Mouse (Mus musculus) E14TG2a.4 (cell line): Measurements from ENCODE around the gene Pitx3.

Experiments
- H3K27me3 ChIP-seq: 2 replicates; pipeline ENCODE4 v1.6.1; 2014; ENCODE audit warnings: low read length, control low read depth; ENCODE audit not compliant: insufficient read depth
- H3K36me3 ChIP-seq: 2 replicates; pipeline ENCODE4 v1.6.1; 2014; ENCODE audit warnings: low read length, control low read depth; ENCODE audit not compliant: insufficient read depth
- H3K4me1 ChIP-seq: replicated peaks from 2 replicates; pipeline ENCODE4 v1.6.1; 2014; ENCODE audit warnings: low read depth, low read length, control low read depth
- H3K4me3 ChIP-seq: replicated peaks from 2 replicates; pipeline ENCODE4 v1.5.1; 2014; ENCODE audit warnings: mild to moderate bottlenecking, low read length
- H3K9me3 ChIP-seq: 2 replicates; pipeline ENCODE4 v1.6.1; 2014; ENCODE audit warnings: low read length, control low read depth
- CTCF ChIP-seq: conservative IDR thresholded peaks from 2 replicates; pipeline ENCODE4 v1.5.1; 2014; ENCODE audit warnings: low read length
- NANOG ChIP-seq: IDR thresholded peaks from 2 replicates; pipeline ENCODE4 v1.6.1; 2014; ENCODE audit warnings: borderline replicate concordance, low read length, mixed read lengths
- POU5F1 ChIP-seq: IDR thresholded peaks from 2 replicates; pipeline ENCODE4 v1.6.1; 2014; ENCODE audit warnings: low read length, borderline replicate concordance

The Pitx3 gene

GRCm38 (mm10) chr19:46120872-46121271, 27.3 kb downstream of the Pitx3 start:
- Histone ChIP-seq H3K4me3 (no peak overlapping the region), H3K36me3 (no peaks in the 10 kb centered on the region), H3K9me3 (no peaks in the 10 kb centered on the region), H3K4me1 (no peaks in the 10 kb centered on the region), H3K27me3 (no peaks in the 10 kb centered on the region)
- no peak for TF ChIP-seq NANOG
- no peak for TF ChIP-seq CTCF
- no peak for TF ChIP-seq POU5F1

DNA sequence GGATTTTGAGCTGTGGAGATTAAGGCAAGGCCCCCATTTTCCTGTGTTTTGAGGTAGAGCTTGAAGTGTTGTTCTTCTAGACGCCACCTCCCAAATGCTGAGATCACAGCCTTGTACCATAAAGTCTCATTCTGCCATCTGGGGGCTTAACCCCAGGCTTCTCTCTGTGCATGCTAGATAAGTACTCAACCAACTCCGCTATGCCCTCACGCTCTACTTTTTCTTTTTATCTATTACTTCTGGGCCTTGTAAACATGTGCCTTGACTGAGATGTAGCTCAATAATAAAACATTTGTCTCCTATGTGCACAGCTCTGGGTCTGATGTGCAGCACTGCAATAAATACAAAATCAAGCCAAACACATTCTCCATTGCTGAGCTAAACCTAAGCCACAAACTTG, 28.7 kb downstream of the Pitx3 start:
- no peaks in the 10 kb centered on the region for H3K9me3 ChIP-seq
- TF ChIP-seq CTCF (no peak), POU5F1 (no peak), NANOG (no peak)

GRCm38 (mm10) chr19:46114617-46115016, 33.5 kb downstream of the Pitx3 start:
- Histone ChIP-seq H3K36me3 (no peaks in the 10 kb centered on the region), H3K9me3 (no peaks in the 10 kb centered on the region), H3K4me3 (no peak overlapping the region), H3K4me1 (no peaks in the 10 kb centered on the region; the same call in 1 of the 2 replicates), H3K27me3 (no peaks in the 10 kb centered on the region)
- TF ChIP-seq POU5F1 = no peak
- TF ChIP-seq CTCF = no peak
- no peak for TF ChIP-seq NANOG

More for the DNA sequence above, 28.7 kb downstream of the Pitx3 start:
- H3K36me3 ChIP-seq = no peaks in the 10 kb centered on the region
- no peaks in the 10 kb centered on the region for H3K4me1 ChIP-seq
- H3K4me3 ChIP-seq = no peak overlapping the region
- H3K27me3 ChIP-seq = no peaks in the 10 kb centered on the region

DNA sequence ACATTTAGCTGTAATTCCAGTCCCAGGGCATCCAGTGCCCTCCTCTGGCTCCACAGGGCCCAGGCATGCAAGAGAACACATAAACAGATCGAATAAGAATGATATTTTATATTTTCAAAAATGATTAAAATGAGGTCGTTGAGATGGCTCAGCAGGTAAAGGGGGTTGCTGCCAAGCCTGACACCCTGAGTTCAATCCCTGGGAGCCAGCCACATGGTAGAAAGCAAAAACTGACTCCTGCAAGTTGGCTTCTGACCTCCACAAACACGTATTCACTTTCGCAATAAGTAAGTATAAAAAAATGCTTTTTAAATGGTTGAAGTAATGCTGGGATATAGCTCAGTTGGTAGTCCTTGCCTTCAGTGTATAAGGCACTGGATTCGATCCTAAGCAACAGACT, 37.3 kb downstream of the Pitx3 start:
- H3K36me3 ChIP-seq = no peaks in the 10 kb centered on the region
- H3K4me1 ChIP-seq = peaks cover 10% of the 10 kb centered on the region
- TF ChIP-seq POU5F1 (no peak), NANOG (no peak), CTCF (no peak)
- H3K27me3 ChIP-seq = no peaks in the 10 kb centered on the region
- H3K9me3 ChIP-seq = no peaks in the 10 kb centered on the region
- no peak overlapping the region for H3K4me3 ChIP-seq

DNA sequence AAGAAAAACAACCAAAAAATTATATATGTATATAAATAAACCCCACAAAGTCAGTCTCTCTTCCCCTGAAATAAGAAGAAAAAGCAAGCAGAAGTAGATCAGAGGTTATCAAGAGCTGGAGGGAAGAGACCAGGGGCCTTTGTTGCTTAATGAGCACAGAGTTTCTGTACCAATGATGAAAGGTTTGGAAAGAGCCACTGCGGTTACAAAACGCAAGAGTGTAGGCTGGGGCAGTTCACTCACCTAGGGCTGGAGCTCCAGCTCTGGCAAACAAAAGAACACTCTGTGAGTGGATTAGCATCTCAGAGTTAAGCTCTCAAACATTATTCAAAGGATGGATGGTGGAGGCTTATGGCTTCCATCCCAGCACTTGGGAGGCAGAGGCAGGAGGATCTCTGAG, 37.9 kb downstream of the Pitx3 start:
- H3K4me3 ChIP-seq = no peak overlapping the region
- H3K9me3 ChIP-seq = no peaks in the 10 kb centered on the region
- no peaks in the 10 kb centered on the region for H3K27me3 ChIP-seq
- H3K36me3 ChIP-seq = no peaks in the 10 kb centered on the region
- peaks cover 10% of the 10 kb centered on the region for H3K4me1 ChIP-seq
- TF ChIP-seq POU5F1 (no peak), NANOG (no peak), CTCF (no peak)

- no peak for TF ChIP-seq POU5F1
- TF ChIP-seq CTCF = no peak
- no peak for TF ChIP-seq NANOG
- Histone ChIP-seq H3K4me3 (no peak overlapping the region), H3K36me3 (no peaks in the 10 kb centered on the region), H3K27me3 (no peaks in the 10 kb centered on the region), H3K4me1 (peaks cover 10% of the 10 kb centered on the region), H3K9me3 (peaks cover 16% of the 10 kb centered on the region)
Observed at GRCm38 (mm10) chr19:46104187-46104557, 44.0 kb downstream of the Pitx3 start.

DNA sequence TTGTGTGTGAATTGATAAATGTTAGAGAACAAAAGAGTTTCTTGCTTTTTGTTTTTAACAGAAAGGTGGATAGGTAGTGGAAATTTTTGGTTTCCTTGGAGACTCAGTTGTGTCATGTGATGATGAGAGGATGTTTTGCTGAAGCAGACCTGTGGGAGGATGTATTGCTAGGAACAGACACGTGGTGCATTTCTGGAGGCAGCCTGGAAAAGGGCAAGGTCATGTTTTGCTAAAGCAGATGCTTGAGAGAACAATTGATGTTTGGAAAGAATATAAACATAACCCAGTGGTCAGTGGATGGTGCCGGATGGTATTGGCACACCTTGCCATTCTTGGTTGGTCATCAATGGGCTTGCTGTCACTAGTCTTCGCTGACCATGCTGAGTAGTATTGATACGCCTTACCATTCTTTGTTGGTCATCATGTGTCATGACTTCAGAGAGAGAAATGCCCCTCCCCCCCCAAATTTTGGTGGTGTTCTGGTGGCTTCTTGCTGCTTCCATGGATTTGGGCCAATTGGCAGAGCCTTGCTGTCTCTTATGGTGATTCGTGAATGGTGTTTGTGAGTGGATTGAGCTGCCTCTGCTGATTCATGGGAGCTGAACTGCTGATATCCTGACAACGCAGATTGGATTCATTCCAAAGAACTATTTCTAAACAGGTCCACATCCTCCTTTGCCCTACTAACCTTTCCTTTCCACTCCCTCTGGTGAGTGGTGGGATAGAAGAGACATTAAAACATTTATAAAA, 44.5 kb downstream of the Pitx3 start:
- Histone ChIP-seq H3K4me3 (no peak overlapping the region), H3K27me3 (no peaks in the 10 kb centered on the region), H3K4me1 (peaks cover 6% of the 10 kb centered on the region), H3K36me3 (no peaks in the 10 kb centered on the region), H3K9me3 (peaks cover 20% of the 10 kb centered on the region)
- TF ChIP-seq CTCF = no peak

DNA sequence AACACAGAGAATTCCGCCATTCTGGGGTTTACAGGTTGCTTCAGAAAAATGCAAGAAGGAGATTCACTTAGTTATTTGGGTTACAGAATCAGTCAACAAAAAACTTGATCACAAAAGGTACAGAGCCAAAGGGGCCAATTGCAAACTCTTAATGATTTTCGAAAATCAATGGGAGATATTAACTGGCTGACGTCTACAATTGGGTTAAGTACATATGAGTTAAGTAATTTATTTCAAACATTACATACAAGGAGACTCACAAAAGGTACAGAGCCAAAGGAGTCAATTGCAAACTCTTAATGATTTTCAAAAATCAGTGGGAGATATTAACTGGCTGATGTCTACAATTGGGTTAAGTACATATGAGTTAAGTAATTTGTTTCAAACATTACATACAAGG, 48.6 kb downstream of the Pitx3 start:
- no peaks in the 10 kb centered on the region for H3K36me3 ChIP-seq
- H3K27me3 ChIP-seq = no peaks in the 10 kb centered on the region
- TF ChIP-seq CTCF = no peak
- no peak for TF ChIP-seq POU5F1
- TF ChIP-seq NANOG = no peak
- peaks cover 23% of the 10 kb centered on the region for H3K9me3 ChIP-seq
- H3K4me3 ChIP-seq = no peak overlapping the region
- no peaks in the 10 kb centered on the region for H3K4me1 ChIP-seq

DNA sequence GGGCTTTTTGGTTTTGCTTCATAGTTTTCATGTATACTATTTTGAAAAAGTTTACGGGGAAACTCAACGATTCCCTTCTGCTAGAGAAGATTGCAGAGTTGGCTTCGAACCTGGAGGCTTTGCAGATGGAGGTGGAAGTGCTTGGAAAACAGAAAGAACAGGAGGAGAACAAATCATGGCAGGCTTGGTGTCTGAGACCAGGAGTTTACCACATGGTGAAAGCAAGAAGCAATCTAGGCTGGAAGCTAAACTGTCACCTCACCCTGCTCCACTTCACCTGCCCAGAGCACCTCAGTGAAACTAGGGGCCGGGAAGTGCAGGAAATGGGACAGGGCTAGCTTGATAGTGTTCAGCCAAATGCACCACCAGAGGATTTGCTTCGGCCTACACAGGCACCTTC, 51.7 kb downstream of the Pitx3 start:
- TF ChIP-seq CTCF (no peak), POU5F1 (no peak), NANOG (no peak)
- H3K4me3 ChIP-seq = no peak overlapping the region

DNA sequence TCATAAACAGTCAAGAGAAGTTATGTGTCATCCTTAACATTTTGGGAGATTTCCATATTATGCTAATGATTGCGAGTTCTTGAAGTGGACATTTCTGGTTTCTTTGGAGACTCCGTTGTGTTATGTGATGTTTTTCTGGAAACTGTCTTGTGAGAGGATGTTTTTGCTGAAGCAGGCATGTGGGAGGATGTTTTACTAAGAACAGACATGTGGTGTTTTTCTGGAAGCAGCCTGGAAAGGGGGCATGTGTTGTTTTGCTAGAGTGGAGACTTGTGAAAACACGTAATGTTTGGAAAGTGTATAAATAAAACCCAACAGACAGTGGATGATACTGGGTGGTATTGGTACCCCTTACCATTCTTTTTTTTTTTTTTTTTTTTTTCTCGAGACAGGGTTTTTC, 52.8 kb downstream of the Pitx3 start:
- H3K9me3 ChIP-seq = peaks cover 20% of the 10 kb centered on the region
- TF ChIP-seq NANOG = no peak
- no peak for TF ChIP-seq CTCF
- TF ChIP-seq POU5F1 = no peak
- no peaks in the 10 kb centered on the region for H3K36me3 ChIP-seq
- H3K4me3 ChIP-seq = no peak overlapping the region
- no peaks in the 10 kb centered on the region for H3K27me3 ChIP-seq
- H3K4me1 ChIP-seq = 0 out of 2 replicates have a peak, but pooled peaks cover 4% of the 10 kb centered on the region

More for the DNA sequence above, 51.7 kb downstream of the Pitx3 start:
- Histone ChIP-seq H3K4me1 (0 out of 2 replicates have a peak, but pooled peaks cover 4% of the 10 kb centered on the region), H3K9me3 (peaks cover 26% of the 10 kb centered on the region), H3K27me3 (no peaks in the 10 kb centered on the region), H3K36me3 (no peaks in the 10 kb centered on the region)
